Mouse (Mus musculus): ENCODE results near the gene Fam50a.

The Fam50a gene

DNA sequence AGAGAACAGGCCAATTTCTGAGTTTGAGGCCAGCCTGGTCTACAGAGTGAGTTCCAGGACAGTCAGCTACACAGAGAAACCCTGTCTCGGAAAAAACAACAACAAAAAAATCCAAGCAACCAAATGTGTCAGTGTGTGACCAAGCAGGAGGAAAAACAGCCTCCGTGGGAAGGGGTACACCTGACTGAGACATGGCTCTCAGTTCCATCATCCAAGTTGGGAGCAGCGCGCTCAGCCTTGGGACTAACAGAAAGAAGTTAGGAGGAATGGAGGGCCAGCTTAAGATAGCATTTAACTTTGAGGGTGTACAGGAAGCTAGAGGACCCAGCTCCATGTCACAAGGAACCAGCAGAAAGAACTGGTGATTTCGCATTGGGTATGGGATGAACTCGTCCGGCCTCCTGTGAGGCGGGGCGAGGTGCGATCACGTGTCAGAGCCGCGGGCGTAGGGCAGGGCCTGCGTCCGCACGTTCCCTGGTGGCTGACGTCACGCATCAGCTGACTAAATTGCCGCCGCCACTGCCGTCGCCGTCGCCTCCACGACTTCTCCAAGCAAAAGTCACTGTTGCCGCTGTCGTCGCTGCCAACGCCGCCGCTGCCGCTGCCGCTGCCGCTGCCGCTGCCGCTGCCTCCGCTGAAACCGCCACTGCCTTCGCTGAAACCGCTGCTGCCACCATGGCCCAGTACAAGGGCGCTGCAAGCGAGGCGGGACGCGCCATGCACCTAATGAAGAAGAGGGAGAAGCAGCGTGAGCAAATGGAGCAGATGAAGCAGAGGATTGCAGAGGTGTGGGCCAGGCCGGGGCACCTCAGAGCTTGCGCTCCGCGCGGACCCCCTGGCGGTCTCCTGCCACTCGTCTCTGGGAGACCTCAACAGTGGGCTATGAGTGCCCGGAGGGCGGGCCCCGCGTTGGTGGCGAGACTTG lies at the start of gene Fam50a:
TSS of gene Fam50a (plus strand) at position 494 of the 925 bp plus-strand sequence.
- DNase-seq = peak; percentile 80 to 82

DNA sequence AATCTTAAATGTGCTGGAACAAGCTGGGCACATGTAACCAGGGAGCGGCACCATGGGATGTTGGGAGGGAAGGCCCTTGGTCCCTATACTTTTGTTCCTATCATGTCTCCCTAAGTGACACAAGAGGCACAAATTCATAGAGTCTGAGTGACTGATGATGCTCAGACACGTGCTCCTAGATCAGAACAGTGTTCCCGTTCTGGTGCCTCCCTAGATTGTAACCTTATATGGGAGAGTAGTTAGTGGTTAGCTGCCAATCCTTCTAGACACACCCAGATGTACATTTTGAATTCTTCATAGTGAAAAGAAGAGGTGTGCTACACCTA lies 43.1 kb upstream of the Fam50a start:
- no peak for DNase-seq

GRCm38 (mm10) chrX:74270062-74270901 lies 42.6 kb upstream of the Fam50a start, which contains the start of gene Rpl10:
Gene Rpl10 (plus strand): TSS chrX:74270812.
- peak; percentile 84 to 91 for DNase-seq

GRCm38 (mm10) chrX:74270902-74271551 lies 41.8 kb upstream of the Fam50a start:
- DNase-seq = no peak

- no peak for DNase-seq
Measured at GRCm38 (mm10) chrX:74273422-74274322, 39.2 kb upstream of the Fam50a start.

DNA sequence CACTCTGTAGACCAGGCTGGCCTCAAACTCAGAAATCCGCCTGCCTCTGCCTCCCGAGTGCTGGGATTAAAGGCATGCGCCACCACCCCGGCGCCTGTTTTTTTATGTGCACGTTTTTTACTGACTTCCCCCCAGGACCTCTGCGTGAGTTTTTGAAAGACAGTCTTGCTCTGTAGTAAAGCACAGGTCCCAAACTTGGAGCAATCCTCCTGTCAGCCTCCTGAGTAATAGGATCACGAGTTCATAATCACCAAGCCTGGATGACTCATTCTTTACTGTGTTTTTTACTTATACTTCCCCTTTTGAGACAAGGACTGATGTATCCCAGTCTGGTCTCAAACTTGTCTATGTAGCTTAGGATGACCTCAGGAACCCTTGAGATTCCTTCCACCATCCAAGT lies 34.9 kb upstream of the Fam50a start:
- no peak for DNase-seq

DNA sequence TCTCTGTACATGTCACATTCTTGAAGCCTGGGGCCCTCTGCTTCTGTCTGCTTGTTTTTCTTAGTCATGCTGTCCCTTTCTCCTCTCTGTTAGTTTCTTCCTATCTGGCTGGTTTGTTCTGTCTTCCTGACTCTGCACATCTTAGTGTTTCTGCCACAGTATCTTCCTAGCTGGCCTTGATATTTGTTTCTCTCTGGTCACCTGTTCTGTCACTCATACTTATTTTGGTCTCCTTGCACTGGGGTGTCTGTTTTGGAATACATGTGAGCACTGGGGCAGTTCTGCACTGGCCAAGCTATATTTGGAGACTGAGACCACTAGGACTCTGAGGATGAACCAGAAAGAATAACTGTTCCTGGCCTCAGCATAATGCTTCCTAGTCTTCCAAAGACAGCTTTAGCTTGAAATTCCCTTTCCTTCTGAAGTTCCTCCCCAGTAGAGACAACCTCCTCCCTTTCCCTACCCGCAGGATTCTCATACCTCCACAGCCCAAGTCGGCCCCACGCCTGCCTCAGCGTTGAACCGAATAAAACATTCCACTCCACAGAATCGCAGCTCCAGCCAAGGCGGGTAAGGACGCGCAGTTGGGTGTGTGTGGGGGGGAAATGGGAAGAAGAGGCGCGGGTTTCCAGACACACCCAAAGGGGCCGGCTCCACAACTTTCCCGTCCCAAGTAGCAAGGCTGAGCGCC lies 31.6 kb upstream of the Fam50a start:
- no peak for DNase-seq

DNA sequence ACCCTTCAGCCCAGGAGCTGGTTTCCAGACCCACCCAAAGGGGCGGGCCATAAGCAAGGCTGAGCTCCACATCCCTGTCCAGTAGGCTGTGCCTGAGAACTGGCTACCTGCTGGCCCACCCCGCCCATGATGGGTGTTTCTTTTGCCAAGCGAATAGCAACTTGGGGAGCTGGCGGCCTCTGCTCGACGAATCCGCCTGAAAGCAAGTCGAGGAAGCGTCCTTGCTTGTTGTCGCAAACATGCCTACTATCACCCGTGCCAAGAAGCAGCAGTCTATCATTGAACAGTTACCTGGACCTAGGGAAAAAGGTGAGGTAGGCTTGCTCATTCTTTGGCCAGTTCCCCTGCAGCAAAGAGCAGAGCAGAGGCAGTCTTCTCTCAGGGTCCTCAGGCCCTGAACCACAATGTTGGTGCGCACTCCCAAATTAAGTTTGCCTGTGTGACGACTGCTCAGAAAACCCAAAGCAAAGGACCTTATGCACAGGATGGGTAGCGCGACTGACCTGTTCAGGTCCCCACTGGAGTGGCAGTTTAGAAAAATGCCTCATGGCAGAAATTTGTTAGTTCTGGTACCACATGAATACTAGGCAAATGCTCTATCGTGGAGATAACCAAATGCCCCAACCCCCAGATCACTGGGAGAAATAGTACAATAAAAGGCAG lies 31.0 kb upstream of the Fam50a start, which contains the start of the genes Taz and Dnase1l1:
TSS of gene Taz (plus strand) at position 181 of the 663 bp plus-strand sequence.
TSS of gene Dnase1l1 (minus strand) at position 606 of the 663 bp plus-strand sequence.
- peak; percentile 43 to 65 for DNase-seq

DNA sequence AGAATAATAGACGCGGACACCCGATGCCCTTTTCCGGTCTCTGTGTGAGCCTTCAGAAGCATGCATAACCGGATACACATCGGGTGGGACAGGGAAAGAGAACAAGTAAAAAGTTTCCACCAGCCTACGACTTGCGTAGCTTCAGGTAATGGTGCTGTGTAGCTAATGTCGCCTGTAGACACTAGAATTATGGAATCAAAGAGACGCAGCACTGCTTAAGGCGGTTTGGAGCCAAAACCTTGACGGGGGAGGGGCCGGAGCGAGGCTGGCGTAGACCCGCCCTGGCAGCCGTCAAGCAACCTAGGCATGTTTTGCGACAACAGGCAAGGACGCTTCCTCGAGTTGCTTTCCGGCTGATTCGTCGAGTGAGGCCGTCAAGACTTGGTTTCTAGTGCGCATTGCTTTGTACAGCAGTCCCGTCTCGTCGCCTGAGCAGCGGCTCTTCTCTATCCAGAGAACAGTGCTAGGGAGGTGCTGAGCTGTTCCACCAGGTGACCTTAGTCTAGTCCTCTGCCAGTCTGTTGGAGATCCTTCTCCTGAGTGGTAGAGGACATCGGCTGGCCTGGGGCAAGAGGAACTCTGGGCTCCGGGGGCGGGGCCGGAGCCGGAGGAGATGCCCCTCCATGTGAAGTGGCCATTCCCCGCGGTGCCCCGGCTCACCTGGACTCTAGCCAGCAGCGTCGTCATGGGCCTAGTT lies 30.3 kb upstream of the Fam50a start:
- DNase-seq = peak; percentile 73 to 83

DNA sequence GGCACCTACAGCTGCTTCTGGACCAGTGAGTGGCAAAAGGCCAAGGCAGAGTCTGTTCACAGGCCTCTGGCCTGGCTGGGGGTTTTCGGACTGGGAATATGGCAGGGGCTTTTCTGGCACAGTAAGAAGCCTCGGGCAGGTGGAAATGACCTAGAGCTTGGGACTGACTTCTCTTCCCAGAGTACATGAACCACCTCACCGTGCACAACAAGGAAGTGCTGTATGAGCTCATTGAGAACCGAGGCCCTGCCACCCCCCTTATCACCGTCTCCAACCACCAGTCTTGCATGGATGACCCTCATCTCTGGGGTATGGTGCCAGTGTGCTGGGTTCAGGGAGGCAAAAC lies 29.8 kb upstream of the Fam50a start:
- no peak for DNase-seq

DNA sequence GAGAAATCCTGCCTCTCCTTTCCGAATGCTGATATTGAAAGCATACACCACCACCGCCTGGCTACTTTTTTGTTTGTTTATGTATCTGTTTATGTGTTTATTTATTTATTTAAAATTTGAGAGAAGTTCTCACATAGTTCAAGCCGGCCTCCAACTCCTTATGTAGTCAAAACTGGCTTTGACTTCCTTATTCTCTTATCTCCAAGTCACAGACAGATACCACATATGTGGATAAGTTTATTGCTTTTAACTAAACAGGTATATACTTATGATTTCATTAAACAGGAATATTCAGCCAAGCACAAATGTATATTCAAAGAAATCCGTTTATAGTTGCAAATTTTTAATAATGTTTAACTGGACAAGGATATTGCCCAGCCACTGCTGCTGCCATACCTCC lies 19.4 kb upstream of the Fam50a start:
- DNase-seq = no peak

DNA sequence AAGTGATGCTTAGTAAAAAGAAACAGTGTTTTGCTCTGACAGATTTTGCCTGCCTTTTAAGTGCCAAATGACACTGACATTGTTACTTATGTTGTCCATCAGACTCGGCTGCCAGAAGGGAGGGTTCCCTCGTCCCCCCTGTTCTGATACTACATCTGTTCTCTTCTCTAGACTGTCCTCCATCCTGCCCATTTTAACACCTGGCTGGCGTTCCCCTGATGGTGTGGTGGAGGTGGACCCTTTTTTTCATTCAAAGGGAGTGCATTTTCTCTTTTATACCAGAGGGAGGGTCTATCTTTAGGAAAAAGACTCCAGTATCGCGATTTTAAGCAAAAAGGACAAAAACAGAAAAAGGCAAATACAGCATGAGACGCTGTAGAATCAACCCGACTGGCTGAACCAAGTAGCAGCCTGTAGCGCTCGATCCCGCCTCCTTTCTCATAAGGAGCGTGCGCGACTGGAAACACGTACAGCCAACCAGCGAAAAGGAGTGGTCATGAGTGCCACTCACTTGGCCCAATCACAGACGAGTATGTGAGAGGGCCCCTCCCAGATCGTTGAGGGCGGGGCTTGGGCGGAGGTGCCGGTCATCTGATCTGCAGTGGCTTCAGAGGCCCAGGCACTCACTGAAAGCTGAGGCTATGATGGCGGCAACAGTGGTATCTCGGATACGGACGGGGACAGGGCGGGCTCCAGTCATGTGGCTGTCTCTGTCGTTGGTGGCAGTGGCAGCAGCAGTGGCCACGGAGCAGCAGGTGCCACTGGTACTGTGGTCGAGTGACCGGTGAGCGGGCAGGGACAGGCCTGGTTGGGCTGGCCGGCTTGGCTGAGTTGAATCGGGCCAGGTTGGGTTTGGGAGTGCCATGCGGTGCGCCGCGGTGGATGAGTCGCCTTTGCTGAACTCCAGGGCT lies 16.0 kb upstream of the Fam50a start, which contains the start of gene Atp6ap1:
TSS of gene Atp6ap1 (plus strand) at position 560 of the 911 bp plus-strand sequence.
- peak; percentile 86 to 91 for DNase-seq

DNA sequence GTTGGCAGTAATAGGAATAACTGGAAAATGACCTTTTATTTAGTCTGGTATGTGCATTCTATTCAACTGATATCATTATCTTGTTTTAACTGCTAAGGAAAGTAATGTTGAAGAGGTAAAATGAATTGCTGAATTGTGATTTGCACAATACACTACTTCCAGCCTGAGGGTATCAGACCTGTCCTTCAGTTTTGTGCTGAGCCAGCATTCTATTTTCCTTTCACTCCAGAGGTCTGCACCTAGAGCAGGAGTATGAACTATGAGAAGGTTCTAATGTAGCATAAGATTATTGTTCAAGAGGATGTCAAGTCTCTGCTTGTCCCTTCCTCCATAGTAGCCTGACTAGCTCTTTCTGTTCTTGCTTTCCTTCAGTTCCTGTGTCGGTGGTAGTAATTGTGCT lies 14.5 kb upstream of the Fam50a start:
- DNase-seq = no peak

- no peak for DNase-seq
Measured at GRCm38 (mm10) chrX:74299721-74300120, 13.1 kb upstream of the Fam50a start.

DNA sequence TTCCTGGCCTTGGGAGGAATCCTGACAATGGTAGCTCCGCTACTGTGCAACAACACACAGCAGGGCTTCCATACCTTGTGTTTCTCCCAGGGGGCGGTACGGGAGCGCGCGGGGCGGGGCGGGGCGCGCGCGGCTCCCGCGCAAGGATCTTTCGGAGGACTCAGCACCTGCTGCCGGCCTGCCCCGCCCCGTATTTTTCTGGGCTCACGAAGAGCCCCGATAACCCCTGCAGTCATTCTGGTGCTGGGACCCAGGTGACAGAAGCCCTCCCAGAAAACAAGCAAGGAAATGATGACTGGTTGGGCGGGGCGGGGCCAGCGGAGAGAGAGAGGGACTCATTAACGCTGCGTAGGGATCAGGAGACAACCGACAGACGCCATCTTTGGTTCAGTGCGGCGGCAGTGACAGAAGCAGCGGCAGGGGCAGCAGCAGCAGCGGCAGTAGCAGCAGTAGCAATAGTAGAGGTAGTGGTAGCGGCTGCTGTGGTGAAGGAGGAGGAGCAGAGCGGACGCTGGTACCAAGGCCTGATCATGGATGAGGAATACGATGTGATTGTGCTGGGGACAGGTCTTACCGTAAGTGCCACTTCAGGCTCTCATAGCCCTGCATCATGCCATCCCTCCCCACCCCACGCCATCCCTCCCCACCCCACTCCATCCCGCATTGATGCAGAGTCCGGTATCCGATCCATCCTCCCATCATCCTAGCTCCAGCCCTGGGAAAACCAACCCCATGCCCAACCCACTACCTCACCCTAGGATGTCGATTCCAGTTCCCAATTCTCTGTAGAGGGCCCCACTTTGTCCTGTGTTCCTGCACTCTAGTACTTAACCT lies 7.7 kb upstream of the Fam50a start, which contains the start of gene Gdi1:
TSS of gene Gdi1 (plus strand) at position 132 of the 834 bp plus-strand sequence.
- DNase-seq = peak; percentile 62 to 66

GRCm38 (mm10) chrX:74328725-74329161 lies 15.9 kb downstream of the Fam50a start, which contains the start of gene Plxna3:
Gene Plxna3 (plus strand): TSS chrX:74329066.
- peak; percentile 8 to 28 for DNase-seq

DNA sequence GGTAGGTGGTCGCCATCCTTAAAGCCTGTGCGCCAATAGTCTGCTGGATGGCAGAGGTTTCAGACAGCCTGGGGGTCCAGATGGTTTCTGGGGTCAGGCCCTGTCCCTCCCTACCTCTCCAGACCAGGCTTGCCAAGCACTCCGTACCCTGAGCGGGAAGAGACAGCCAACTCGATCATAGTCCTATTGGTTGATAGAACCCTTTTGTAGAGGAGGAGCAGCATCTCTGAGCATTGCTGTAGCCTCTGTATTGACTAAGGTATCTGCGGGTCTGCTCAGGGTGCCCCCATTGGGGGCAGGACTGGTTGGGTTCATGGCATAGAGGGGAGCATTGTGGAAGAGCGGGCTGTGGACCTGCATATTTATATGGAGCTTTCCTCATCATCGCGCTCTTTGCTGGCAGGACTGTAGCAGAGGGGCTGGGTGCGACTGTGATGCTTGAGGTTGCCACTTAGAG lies 16.4 kb downstream of the Fam50a start:
- no peak for DNase-seq

All from thymus, adult 18-20 months (tissue).